Mouse (Mus musculus) left cerebral cortex, adult 11 months (tissue): ENCODE measurements at regions not wholly inside any gene's neighbourhood (a gene's known extent, or its start where the extent isn't known, plus 50 kb on each side); places are given as distances from the start of the nearest gene placed in this dataset.

Source experiments
- DNase-seq: peaks from one replicate; pipeline ENCODE4 v3.0.0; 2022; ENCODE audit warnings: low spot score

GRCm38 (mm10) chr10:96724436-96725175 is 107.8 kb downstream of the Btg1 start:
- DNase-seq = no peak

- DNase-seq = peak; percentile 24
Observed at GRCm38 (mm10) chr10:96726801-96727780, 110.3 kb downstream of the Btg1 start.

DNA sequence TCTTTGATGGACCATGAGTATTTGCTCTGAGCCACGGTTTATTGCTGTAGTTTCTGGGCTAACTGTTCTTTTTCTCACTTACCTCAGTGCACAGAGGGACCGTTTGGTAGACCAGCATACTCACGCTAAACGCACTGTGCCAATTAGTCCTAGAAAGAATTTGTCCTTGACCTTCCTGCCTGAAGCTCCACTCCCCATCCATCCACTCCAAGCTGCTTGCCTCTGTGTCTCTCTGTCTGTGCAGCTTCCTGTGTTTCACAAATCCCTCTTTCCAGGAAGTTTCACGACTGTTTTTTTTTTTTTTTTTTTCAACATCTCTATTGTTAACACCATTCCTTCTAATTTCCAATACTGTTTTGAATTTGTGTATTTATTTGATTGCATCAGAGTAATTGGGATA is 116.8 kb downstream of the Btg1 start:
- DNase-seq = no peak

DNA sequence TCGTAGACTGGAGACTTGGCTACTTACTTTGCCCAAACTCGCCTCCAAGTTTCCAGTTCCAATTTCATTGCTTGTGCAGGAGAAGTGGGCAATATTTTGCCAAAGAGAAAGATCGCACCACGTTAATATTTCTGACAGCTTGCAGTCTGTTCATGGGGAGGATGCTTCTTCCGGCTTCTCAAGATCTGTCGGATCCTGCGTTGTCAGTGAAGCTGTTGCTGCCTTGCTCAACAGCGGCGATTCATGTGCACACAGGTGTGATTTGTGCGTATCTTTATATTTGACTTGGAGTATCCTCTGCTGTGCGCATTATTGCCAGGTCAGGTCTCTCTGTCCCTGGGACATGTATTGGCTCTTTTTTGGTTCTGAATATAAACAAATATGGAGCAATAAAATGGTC is 118.3 kb downstream of the Btg1 start:
- no peak for DNase-seq

- no peak for DNase-seq
Observed at GRCm38 (mm10) chr10:96735885-96736628, 119.3 kb downstream of the Btg1 start.

GRCm38 (mm10) chr10:96737972-96738371 is 121.2 kb downstream of the Btg1 start:
- no peak for DNase-seq

- no peak for DNase-seq
Observed at GRCm38 (mm10) chr10:96738606-96739005, 121.8 kb downstream of the Btg1 start.

- no peak for DNase-seq
Observed at GRCm38 (mm10) chr10:96744167-96744777, 127.5 kb downstream of the Btg1 start.

- no peak for DNase-seq
Observed at GRCm38 (mm10) chr10:96747015-96747663, 130.3 kb downstream of the Btg1 start.

GRCm38 (mm10) chr10:96750861-96751260 is 134.1 kb downstream of the Btg1 start:
- DNase-seq = no peak

- peak; percentile 34 for DNase-seq
Observed at GRCm38 (mm10) chr10:96751580-96752264, 134.9 kb downstream of the Btg1 start.

- no peak for DNase-seq
Observed at GRCm38 (mm10) chr10:96752531-96752930, 135.7 kb downstream of the Btg1 start.

DNA sequence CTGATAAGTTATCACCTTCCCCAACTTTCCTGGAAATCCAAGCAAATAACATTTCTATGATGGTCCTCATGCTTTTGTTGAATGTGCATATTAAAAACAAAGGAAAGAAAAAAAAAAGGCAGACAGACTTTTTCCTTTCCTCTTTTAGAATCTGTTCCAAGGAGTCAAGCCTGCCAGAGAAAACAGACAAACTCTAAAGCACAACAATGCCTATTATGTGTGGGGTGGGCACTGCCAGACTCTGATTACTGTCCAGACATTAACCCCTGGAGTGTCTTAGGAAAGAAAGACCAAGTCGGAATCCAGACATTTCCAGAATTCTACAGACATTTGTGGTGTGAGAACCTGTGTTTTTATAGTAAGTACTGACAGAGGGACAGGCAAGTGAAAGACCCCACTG is 136.7 kb downstream of the Btg1 start:
- DNase-seq = no peak

- DNase-seq = no peak
Observed at GRCm38 (mm10) chr10:96755674-96756073, 138.9 kb downstream of the Btg1 start.

GRCm38 (mm10) chr10:96756355-96757084 is 139.7 kb downstream of the Btg1 start:
- no peak for DNase-seq

DNA sequence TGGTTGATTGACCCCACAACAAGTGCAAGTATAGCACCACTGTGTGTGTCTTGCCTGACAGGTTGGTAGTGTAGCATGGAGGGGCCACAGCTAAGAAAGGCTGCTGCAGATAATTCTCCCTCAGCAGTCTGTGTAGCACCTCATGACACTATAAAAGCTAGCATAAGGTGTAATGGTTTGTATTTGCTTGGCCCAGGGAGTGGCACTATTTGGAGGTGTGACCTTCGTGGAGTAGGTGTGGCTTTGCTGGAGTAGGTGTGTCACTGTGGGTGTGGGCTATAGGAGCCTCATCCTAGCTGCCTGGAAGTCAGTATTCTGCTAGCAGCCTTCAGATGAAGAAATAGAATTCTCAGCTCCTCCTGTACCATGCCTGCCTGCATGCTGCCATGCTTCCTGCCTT is 140.5 kb downstream of the Btg1 start:
- no peak for DNase-seq

- DNase-seq = no peak
Observed at GRCm38 (mm10) chr10:96761601-96762000, 144.8 kb downstream of the Btg1 start.

DNA sequence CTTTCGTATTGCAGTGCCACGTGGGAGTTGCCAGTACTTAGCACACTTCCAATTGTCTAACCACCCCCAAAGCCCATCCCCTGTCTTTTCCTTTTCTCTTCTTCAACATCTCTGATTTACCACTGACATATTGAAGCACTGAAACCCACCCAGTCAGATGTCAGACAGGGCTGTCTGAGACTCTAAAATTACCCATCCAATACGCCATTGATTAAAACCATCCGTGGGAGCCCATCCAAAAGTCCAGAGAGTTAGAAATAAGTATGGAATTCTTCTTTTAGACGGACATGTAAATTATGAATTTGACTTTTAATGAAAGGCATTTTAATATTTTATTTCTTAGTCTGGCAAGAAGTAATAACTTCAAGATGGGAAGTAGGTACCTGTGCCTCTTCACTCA is 148.8 kb downstream of the Btg1 start:
- DNase-seq = no peak

DNA sequence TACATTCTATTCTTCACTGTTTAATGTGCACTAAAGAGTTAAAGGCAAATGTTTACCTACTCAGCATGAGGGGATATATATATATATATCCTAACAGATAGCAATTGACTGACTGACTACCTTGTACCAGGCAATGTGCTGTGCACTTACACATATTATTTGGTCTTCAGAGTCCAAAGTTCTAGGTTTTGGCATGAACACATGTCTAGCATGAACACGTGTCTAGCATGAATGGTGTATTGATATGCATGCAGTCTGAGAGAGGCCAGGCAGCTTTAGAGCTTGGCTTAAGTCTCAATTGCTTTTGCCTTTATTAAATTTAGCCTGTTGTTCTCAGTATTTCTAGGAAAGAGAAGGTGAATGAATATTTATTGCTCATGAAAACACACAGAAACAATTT is 161.4 kb downstream of the Btg1 start:
- no peak for DNase-seq

DNA sequence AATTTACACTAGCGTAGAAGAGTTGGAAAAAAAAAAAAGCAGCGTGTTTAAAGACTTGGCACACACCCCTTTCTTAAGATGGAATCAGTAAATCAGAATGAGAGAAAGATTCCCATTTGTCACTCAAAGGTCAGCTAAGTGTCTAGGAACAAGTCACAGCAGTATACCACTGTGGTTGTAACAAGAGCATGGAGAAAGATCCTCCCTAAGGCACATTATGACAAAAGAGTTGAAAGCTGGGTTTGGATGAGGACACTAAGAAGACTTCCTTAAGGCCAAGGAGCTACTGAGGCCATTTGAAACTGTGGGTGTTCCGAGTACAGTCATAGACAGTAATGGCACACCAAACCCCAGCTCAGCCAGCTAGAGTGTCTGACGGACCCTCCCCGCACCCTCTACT is 167.2 kb downstream of the Btg1 start:
- no peak for DNase-seq
